Mouse (Mus musculus) mouse trophoblast stem cell (cell line): ENCODE results near the gene Zfp651.

Experiments
- in situ Hi-C, 2 experiments: fragments of 300-500 bp; cut with MseI, MboI; formaldehyde crosslinking; loops; 2 replicates in 1 of 2; 3 replicates in 1 of 2; pipeline ENCODE4 v1.15.1; 2025

Zfp651 gene

DNA sequence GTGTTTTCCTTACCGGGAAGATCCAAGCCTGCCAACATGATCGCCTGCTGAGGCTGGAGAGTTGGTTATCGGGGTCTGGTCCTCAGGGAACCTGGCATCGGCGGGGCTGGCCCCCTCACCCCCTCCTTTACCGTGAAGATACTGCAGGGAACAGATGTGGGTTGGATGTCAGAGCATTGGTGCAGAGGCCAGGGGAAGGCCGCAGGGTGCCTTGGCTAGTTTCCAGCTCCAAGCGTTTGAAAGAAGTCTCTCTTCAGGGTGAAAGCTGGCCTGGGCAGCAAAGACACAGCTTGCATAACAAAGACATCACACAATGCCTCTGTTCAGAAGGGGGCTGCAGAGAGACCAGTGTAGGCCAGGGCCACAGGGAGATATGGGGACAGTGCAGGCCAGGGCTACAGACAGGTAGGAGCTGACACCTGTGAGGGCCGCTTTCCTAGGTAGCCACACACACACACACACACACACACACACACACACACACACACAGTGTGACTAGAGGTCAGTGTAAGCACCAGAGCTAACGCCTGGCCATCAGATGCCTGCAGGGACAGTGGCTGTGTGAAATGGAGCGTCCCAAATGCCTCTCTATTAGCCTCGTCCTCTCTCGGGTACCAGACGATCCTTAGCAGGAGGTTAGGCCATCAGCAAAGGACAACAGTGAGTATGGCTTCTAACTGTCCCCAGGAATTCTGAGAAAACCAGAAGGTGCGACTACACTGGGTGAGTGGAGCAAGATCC, 51.1 kb downstream of the Zfp651 start:
- in situ Hi-C loops: no loop called here

DNA sequence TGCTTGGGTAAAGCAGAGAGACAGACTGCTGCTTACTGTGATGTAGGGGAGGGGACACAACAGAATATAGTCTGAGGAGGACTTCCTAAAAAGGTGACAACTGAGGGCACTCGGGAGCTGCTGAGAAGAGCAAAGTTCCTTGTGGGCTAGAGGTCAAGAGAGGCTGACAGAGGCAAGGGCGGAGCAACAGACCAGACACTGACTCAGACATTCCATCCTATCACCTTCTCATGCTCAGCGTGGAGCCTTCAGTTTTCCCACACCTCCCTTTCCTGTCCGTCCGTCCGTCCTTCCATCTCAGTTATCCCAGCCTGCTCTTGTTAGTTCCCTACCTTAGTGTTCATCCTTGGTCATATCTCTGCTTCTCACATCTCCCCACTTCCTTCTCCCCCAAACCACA, 56.1 kb downstream of the Zfp651 start:
- in situ Hi-C loops: no loop called here

DNA sequence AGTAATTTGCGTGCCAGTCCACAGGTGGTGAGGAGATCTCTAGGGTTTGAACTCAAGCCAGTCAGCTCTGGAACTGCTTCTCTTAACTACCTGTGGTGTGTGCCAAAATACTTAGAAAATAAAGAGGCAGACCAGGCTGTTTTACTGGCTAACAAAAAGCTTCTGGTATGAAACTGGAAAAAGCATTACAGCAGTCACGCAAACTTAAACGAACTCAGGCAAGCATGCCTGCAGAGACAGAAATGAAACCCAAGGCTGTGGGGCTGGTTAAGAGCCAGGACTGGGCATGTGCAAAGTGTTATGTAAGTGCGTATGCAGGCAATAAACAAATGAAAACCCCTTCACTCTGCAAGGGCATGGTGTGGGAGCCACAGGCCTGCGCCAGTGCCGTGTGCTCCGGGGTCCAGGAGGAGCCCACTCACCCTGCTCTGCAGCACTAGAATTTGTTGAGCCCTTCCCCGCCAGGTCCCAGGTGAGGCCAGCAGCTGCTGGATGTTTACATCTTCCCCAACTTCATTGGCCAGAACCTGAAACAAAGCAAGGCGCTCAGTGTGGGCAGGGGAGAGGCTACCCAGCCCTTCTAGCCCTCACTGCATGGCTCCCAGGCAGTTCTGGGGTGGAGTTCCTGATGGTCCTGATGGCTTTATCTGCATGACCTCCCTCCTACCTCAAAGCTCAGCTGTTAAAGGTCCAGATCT, 60.1 kb downstream of the Zfp651 start:
- in situ Hi-C loops: no loop called here

DNA sequence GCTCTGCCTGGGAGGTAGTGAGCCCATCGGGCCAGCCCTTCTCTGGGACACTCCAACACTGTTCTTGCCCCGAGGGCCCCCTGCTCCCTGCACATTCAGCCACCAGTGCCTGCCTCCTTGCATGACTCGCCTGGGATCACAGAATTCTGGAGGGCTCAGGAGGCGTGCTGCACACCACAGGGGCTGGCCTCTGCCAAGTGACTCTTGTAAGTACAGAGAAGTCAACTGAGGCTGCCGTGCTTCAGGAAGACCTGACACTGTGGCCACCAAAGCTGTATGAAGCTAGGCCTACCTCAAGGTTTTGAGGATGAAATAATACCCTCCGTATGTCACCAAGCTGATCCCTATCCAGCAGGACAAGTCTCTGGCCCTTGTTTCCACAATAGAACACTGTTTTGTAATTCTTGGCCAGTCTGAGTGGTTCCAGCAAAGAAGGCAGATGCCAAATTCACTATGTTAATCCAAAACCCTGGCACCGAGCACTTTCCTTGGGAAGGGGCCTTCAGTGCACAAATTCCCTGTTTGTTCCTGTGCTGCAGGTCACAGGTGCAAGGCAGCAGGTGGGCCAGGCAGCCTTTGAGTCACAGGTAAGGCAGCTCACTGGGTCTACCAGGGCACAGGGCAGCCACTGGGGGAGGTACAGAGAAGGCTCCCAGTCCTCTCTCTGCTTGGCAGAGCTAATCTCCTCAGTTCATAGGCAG, 60.8 kb downstream of the Zfp651 start:
- in situ Hi-C loops: no loop called here

DNA sequence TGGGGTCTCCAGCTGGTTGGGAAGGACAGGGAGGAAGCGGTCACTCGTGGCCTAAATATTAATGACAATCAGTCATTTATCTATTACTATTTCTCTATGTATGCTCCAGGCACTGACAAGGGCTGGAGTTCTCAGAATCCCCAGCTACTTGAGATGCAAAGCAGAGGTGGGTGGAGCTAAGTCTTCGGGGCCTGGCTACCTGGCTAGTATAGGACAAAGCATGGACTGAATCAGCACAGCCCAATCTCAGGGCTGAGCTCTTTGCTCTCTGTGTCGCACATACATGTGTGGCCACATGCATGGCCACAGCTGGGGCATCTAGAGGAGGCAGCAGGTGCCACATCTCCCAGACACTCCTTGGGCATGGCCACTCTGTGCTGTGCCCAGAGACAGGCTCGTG, 61.6 kb downstream of the Zfp651 start:
- in situ Hi-C loops: no loop called here
